Mouse (Mus musculus): ENCODE measurements around the gene 1700069L16Rik. TPM values are rescaled to one million over a fixed set of nuclear protein-coding genes. Genes with fewer than 3 reads are reported as not detected.

Gene 1700069L16Rik
- total RNA-seq (2023): not detected

GRCm38 (mm10) chr5:113724446-113724845 lies at the start of gene 1700069L16Rik:
Gene 1700069L16Rik (minus strand): TSS chr5:113724772.

GRCm38 (mm10) chr5:113772450-113772895 lies 47.9 kb upstream of the 1700069L16Rik start, which contains the start of the genes Sart3 and Iscu:
Gene Sart3 (minus strand): TSS chr5:113772510.
Gene Iscu (plus strand): TSS chr5:113772748.

GRCm38 (mm10) chr5:113735345-113736112 lies 11.0 kb upstream of the 1700069L16Rik start, which contains the start of gene Ficd:
Gene Ficd (plus strand): TSS chr5:113735803.

GRCm38 (mm10) chr5:113650035-113650865 lies 74.3 kb downstream of the 1700069L16Rik start, which contains the start of gene Cmklr1:
Gene Cmklr1 (minus strand): TSS chr5:113650426.

Other genes with a start within 250 kb of the 1700069L16Rik start
- gene Wscd2, start 234.4 kb downstream of the 1700069L16Rik start, total RNA-seq (2023): 6.8 TPM
- 1.1 TPM for gene Cmklr1, start 74.3 kb downstream of the 1700069L16Rik start, total RNA-seq (2023)
- gene Ficd, start 11.0 kb upstream of the 1700069L16Rik start, total RNA-seq (2023): 5.8 TPM
- gene Sart3, start 47.7 kb upstream of the 1700069L16Rik start, total RNA-seq (2023): 84.3 TPM
- gene Iscu, start 48.0 kb upstream of the 1700069L16Rik start, total RNA-seq (2023): 39.3 TPM
- not detected for gene Tmem119, start 75.7 kb upstream of the 1700069L16Rik start, total RNA-seq (2023)
- 305 TPM for gene Selplg, start 107.9 kb upstream of the 1700069L16Rik start, total RNA-seq (2023)
- 63.3 TPM for gene Coro1c, start 184.0 kb upstream of the 1700069L16Rik start, total RNA-seq (2023)